Mouse (Mus musculus) midbrain, embryonic 11.5 days (tissue): ENCODE results near the gene Atp2c2. TPM values are rescaled to one million over a fixed set of nuclear protein-coding genes. Genes with fewer than 3 reads are reported as not detected.

Source experiments
- ATAC-seq: fragments of 200-750 bp; cut with Nextera tagmentation; 2 replicates; pipeline ENCODE4 v1.8.0; 2017; ENCODE audit warnings: moderate TSS enrichment, moderate library complexity; ENCODE audit not compliant: low FRiP score
- DNase-seq: peaks from one replicate; pipeline ENCODE4 v3.0.0; 2015; ENCODE audit warnings: low spot score; ENCODE audit errors: missing footprints
- H3K27ac ChIP-seq: fragments of 300-500 bp; sonication (generic); 2 replicates; pipeline ENCODE4 v1.5.1; 2014; ENCODE audit warnings: low read depth, low read length
- H3K27me3 ChIP-seq: fragments of 300-500 bp; sonication (generic); 2 replicates; pipeline ENCODE4 v1.6.1; 2014; ENCODE audit warnings: mild to moderate bottlenecking, low read length, moderate library complexity, mixed read lengths; ENCODE audit not compliant: control insufficient read depth, insufficient read depth
- H3K36me3 ChIP-seq: fragments of 300-500 bp; sonication (generic); 2 replicates; pipeline ENCODE4 v1.6.1; 2014; ENCODE audit warnings: mild to moderate bottlenecking, low read length, moderate library complexity, mixed read lengths; ENCODE audit not compliant: control insufficient read depth, insufficient read depth
- H3K4me1 ChIP-seq: fragments of 300-500 bp; sonication (generic); 2 replicates; pipeline ENCODE4 v1.6.1; 2014; ENCODE audit warnings: low read length; ENCODE audit not compliant: control insufficient read depth, insufficient read depth
- H3K4me2 ChIP-seq: fragments of 300-500 bp; sonication (generic); 2 replicates; pipeline ENCODE4 v1.6.1; 2014; ENCODE audit warnings: mild to moderate bottlenecking, moderate library complexity
- H3K4me3 ChIP-seq: fragments of 300-500 bp; sonication (generic); 2 replicates; pipeline ENCODE4 v1.5.1; 2014; ENCODE audit warnings: low read depth, low read length
- H3K9ac ChIP-seq: fragments of 300-500 bp; sonication (generic); 2 replicates; pipeline ENCODE4 v1.6.1; 2014; ENCODE audit warnings: low read length
- H3K9me3 ChIP-seq: fragments of 300-500 bp; sonication (generic); 2 replicates; pipeline ENCODE4 v1.6.1; 2016; ENCODE audit warnings: low read length; ENCODE audit not compliant: control insufficient read depth
- WGBS: fragments of 180-500 bp; shearing (Covaris S2); extraction: QIAGEN DNeasy Blood & Tissue Kit; methylation state at CpG from one replicate; pipeline ENCODE4 v1.1.7; 2014; 5-methylcytosine and 5-hydroxymethylcytosine counted together
- polyA plus RNA-seq: library from polyadenylated mRNA; unstranded; fragments of >200 nt; fragmentation: Nextera tagmentation; extraction: Ambion mirVana; gene quantifications from 2 replicates; pipeline ENCODE4 v1.2.1, GENCODE M21; 2014

Atp2c2 gene
- polyA plus RNA-seq, 1 experiment from 2014 or later = 0.33 TPM

DNA sequence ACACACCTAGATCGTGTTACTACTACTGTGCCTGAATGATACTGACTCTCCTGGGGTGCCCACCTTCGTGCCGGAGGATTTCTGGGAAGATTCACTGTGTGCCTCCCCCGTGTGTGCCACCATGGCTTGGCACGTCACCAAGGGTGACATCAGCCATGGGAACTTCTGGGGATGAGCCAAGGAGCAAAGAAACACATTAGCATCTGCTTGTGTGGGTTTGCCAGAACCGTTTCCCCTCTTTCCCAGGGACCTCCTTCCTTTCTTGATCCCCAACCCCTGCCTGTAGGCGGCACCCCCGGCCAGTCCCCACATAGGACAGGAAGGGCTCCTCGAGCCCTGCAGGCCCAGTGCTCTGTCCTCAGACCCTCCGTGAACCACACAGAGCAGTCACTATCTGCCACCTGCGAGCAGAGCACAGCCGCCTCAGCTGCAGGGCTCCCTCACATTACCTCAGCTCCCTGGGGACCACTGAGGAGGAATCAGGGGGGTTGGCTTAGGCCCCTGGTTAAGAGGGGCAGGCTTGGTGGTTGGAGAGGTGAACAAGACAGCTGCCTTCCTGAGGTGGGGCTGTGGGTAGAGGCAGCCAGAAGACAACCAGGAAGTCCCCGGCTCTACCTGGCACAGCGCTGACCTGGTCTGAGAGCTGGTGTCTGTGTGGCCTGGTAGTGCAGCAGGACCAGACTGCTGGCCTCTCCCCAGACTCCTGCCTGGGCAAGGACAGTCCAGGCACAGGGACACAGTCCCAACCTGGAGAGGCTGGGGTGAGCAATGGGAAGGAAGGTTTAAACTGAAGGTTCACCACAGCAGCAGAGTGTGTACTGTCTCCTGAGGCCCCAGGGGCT is 106.8 kb downstream of the Atp2c2 start:
- no peak overlapping the region for H3K4me3 ChIP-seq
- 86% methylated on average over 14 of the region's 14 CpGs for WGBS
- H3K9me3 ChIP-seq = no peaks in the 10 kb centered on the region
- no peak overlapping the region; the same call in 1 of the 2 replicates for H3K27ac ChIP-seq
- H3K4me1 ChIP-seq = peaks cover 12% of the 10 kb centered on the region
- no peak overlapping the region for H3K4me2 ChIP-seq
- no peak overlapping the region for H3K9ac ChIP-seq
- H3K27me3 ChIP-seq = no peaks in the 10 kb centered on the region
- ATAC-seq (no peak), DNase-seq (no peak)
- H3K36me3 ChIP-seq = no peaks in the 10 kb centered on the region

Other genes starting within 250 kb of the Atp2c2 start
- gene Slc38a8, start 198.3 kb upstream of the Atp2c2 start, polyA plus RNA-seq = not detected in 2 replicates
- gene Mbtps1, start 141.3 kb upstream of the Atp2c2 start, polyA plus RNA-seq = 83.3 and 84.6 TPM in 2 replicates
- 76.2 and 86.7 TPM in 2 replicates for gene Hsdl1, start 124.8 kb upstream of the Atp2c2 start, polyA plus RNA-seq
- gene Dnaaf1, start 124.8 kb upstream of the Atp2c2 start, polyA plus RNA-seq = 0.19 TPM in 1 of 2 replicates, not detected in the other
- gene Taf1c, start 94.8 kb upstream of the Atp2c2 start, polyA plus RNA-seq = 11.1 and 13.4 TPM in 2 replicates
- gene Adad2, start 87.3 kb upstream of the Atp2c2 start, polyA plus RNA-seq = 0.11 and 0.27 TPM in 2 replicates
- gene Kcng4, start 64.3 kb upstream of the Atp2c2 start, polyA plus RNA-seq = 0.15 and 0.18 TPM in 2 replicates
- 8.8 and 11.8 TPM in 2 replicates for gene Wfdc1, start 33.6 kb upstream of the Atp2c2 start, polyA plus RNA-seq
- 6.8 and 7.1 TPM in 2 replicates for gene Tldc1, start 78.4 kb downstream of the Atp2c2 start, polyA plus RNA-seq
- 411 and 445 TPM in 2 replicates for gene Cotl1, start 140.5 kb downstream of the Atp2c2 start, polyA plus RNA-seq
- gene Klhl36, start 162.3 kb downstream of the Atp2c2 start, polyA plus RNA-seq = 8.2 and 10.2 TPM in 2 replicates
- gene Usp10, start 210.4 kb downstream of the Atp2c2 start, polyA plus RNA-seq = 150 and 152 TPM in 2 replicates
- 3.0 TPM in 1 of 2 replicates, not detected in the other for gene Gm20388, start 210.8 kb downstream of the Atp2c2 start, polyA plus RNA-seq